In genomic region chr3:96593790-96594560, GRCm38 (mm10) we compare ENCODE assay signal across 8 mouse cellular contexts. TPM values are rescaled to one million over a fixed set of nuclear protein-coding genes. Genes with fewer than 3 reads are reported as not detected.
DNase-seq lines count a peak whose midpoint lies in the region; ATAC-seq and TF ChIP-seq lines count a peak whose summit lies in the region.

TSS of gene Polr3gl (minus strand) at chr3:96594181.

- ATAC-seq in forebrain, embryonic 11.5 days (replicated peaks; ENCODE audit: low FRiP score) = peak; percentile 85
- ATAC-seq in heart, embryonic 16.5 days (replicated peaks; ENCODE audit: extremely low read depth, insufficient read depth, low FRiP score) = peak; percentile 83
- peak; percentile 96 for ATAC-seq in liver, embryonic 16.5 days (ENCODE audit: low read depth)
- peak; percentile 83 for ATAC-seq in neural tube, embryonic 13.5 days (ENCODE audit: low read depth)

- TF ChIP-seq CTCF in testis, adult 2 months (IDR thresholded peaks at IDR 0.05; ENCODE audit: control insufficient read depth, insufficient read depth, insufficient replicate concordance, low read depth, low read length) = 0 out of 2 replicates have a peak, but pooled peaks have one; percentile 11

- 0% methylated on average over 36 of the region's 38 CpGs for WGBS in forebrain, embryonic 11.5 days
- WGBS in heart, embryonic 16.5 days = under 1% methylated on average over 38 of the region's 38 CpGs
- 0% methylated on average over 36 of the region's 38 CpGs for WGBS in liver, embryonic 16.5 days (ENCODE audit: insufficient replicate concordance)
- under 1% methylated on average over 35 of the region's 38 CpGs for WGBS in neural tube, embryonic 13.5 days

- peak within 1 kb of the TSS; percentile 60 for H3K4me3 ChIP-seq in forebrain, embryonic 11.5 days (ENCODE audit: low read depth, low read length)
- peak within 1 kb of the TSS; percentile 69 for H3K4me3 ChIP-seq in heart, embryonic 16.5 days (ENCODE audit: low read length)
- peak within 1 kb of the TSS; percentile 83 for H3K4me3 ChIP-seq in liver, embryonic 16.5 days (ENCODE audit: low read depth, low read length)
- H3K4me3 ChIP-seq in neural tube, embryonic 13.5 days = peak within 1 kb of the TSS; percentile 59
- peak within 1 kb of the TSS; percentile 98 for H3K4me3 ChIP-seq in testis, adult 2 months (ENCODE audit: control insufficient read depth, low read depth, low read length)

- no peaks in the 10 kb centered on the region for H3K36me3 ChIP-seq in forebrain, embryonic 11.5 days (ENCODE audit: control insufficient read depth, insufficient read depth, low read length)
- H3K36me3 ChIP-seq in heart, embryonic 16.5 days (ENCODE audit: control insufficient read depth, insufficient read depth) = no peaks in the 10 kb centered on the region
- 0 out of 2 replicates have a peak, but pooled peaks cover 3% of the 10 kb centered on the region for H3K36me3 ChIP-seq in liver, embryonic 16.5 days (ENCODE audit: control insufficient read depth, insufficient read depth)
- H3K36me3 ChIP-seq in neural tube, embryonic 13.5 days = no peaks in the 10 kb centered on the region
- H3K36me3 ChIP-seq in testis, adult 2 months (ENCODE audit: control insufficient read depth, insufficient read depth, low read length) = no peaks in the 10 kb centered on the region

- TF ChIP-seq POLR2A in testis, adult 2 months (IDR thresholded peaks at IDR 0.05; ENCODE audit: control insufficient read depth, low read depth, low read length) = peak; percentile 89

- DNase-seq in CD8-positive naive resting alpha-beta T cell, adult 2 months (ENCODE audit: low read depth in 2 of 2, low spot score in 2 of 2) = peak; percentile 82 to 93
- DNase-seq in c-Kit-positive CD71-negative TER-119-negative erythroid progenitor cells, embryonic 14.5 days (ENCODE audit: low read depth) = peak; percentile 88
- peak; percentile 94 for DNase-seq in forebrain, embryonic 11.5 days (ENCODE audit: low spot score)
- DNase-seq in kidney, postnatal 36 days = peak; percentile 96 to 97

- H3K4me1 ChIP-seq in forebrain, embryonic 11.5 days (replicated peaks; ENCODE audit: control insufficient read depth, insufficient read depth, low read length) = peaks cover 25% of the 10 kb centered on the region
- H3K4me1 ChIP-seq in heart, embryonic 16.5 days (ENCODE audit: control insufficient read depth, insufficient read depth, low read length) = peaks cover 28% of the 10 kb centered on the region
- peaks cover 31% of the 10 kb centered on the region for H3K4me1 ChIP-seq in liver, embryonic 16.5 days (ENCODE audit: control insufficient read depth, low read depth, low read length)
- H3K4me1 ChIP-seq in neural tube, embryonic 13.5 days (replicated peaks) = peaks cover 47% of the 10 kb centered on the region
- H3K4me1 ChIP-seq in testis, adult 2 months (ENCODE audit: control insufficient read depth, insufficient read depth, low read length) = peaks cover 23% of the 10 kb centered on the region

- H3K9me3 ChIP-seq in forebrain, embryonic 11.5 days (ENCODE audit: control insufficient read depth, low read length) = no peaks in the 10 kb centered on the region
- H3K9me3 ChIP-seq in heart, embryonic 16.5 days (replicated peaks; ENCODE audit: control insufficient read depth, low read length) = no peaks in the 10 kb centered on the region
- H3K9me3 ChIP-seq in liver, embryonic 16.5 days (replicated peaks; ENCODE audit: control insufficient read depth, low read length) = no peaks in the 10 kb centered on the region
- H3K9me3 ChIP-seq in neural tube, embryonic 13.5 days = no peaks in the 10 kb centered on the region

- peaks cover 16% of the 10 kb centered on the region for H3K27me3 ChIP-seq in forebrain, embryonic 11.5 days (ENCODE audit: control insufficient read depth, insufficient read depth, low read length)
- H3K27me3 ChIP-seq in heart, embryonic 16.5 days (ENCODE audit: control insufficient read depth, insufficient read depth, low read length) = peaks cover 2% of the 10 kb centered on the region; the same call in 1 of the 2 replicates
- H3K27me3 ChIP-seq in liver, embryonic 16.5 days (ENCODE audit: control insufficient read depth, insufficient read depth, low read depth, low read length) = peaks cover 42% of the 10 kb centered on the region
- H3K27me3 ChIP-seq in neural tube, embryonic 13.5 days = peaks cover 10% of the 10 kb centered on the region
- H3K27me3 ChIP-seq in testis, adult 2 months (ENCODE audit: control insufficient read depth, insufficient read depth, low read length) = no peaks in the 10 kb centered on the region

- H3K4me2 ChIP-seq in forebrain, embryonic 11.5 days (ENCODE audit: low read depth, low read length, severe bottlenecking) = peak within 1 kb of the TSS; percentile 87
- H3K4me2 ChIP-seq in heart, embryonic 16.5 days (ENCODE audit: low read depth, low read length) = peak within 1 kb of the TSS; percentile 84
- peak within 1 kb of the TSS; percentile 88 for H3K4me2 ChIP-seq in liver, embryonic 16.5 days (ENCODE audit: low read depth, low read length)
- H3K4me2 ChIP-seq in neural tube, embryonic 13.5 days = peak within 1 kb of the TSS; percentile 76

- H3K9ac ChIP-seq in forebrain, embryonic 11.5 days (ENCODE audit: low read length) = peak within 1 kb of the TSS; percentile 74
- peak within 1 kb of the TSS; percentile 82 for H3K9ac ChIP-seq in heart, embryonic 16.5 days (ENCODE audit: low read length)
- H3K9ac ChIP-seq in liver, embryonic 16.5 days (ENCODE audit: low read depth, low read length) = peak within 1 kb of the TSS; percentile 88
- H3K9ac ChIP-seq in neural tube, embryonic 13.5 days = peak within 1 kb of the TSS; percentile 76

- H3K27ac ChIP-seq in forebrain, embryonic 11.5 days (ENCODE audit: low read depth, low read length) = 0 out of 2 replicates have a peak within 1 kb of the TSS, but pooled peaks have one; percentile 31
- peak within 1 kb of the TSS; percentile 81 for H3K27ac ChIP-seq in heart, embryonic 16.5 days (ENCODE audit: low read length)
- peak within 1 kb of the TSS; percentile 91 for H3K27ac ChIP-seq in liver, embryonic 16.5 days (ENCODE audit: low read length)
- H3K27ac ChIP-seq in neural tube, embryonic 13.5 days (replicated peaks) = peak within 1 kb of the TSS; percentile 84
- peak within 1 kb of the TSS; percentile 96 for H3K27ac ChIP-seq in testis, adult 2 months (ENCODE audit: control insufficient read depth, insufficient read depth, low read depth, low read length)

RNA-seq across cellular contexts. Expression of gene Polr3gl, which starts in this region (rescaled TPM):
- polyA plus RNA-seq in forebrain, embryonic 11.5 days (2014; fragmentation: Nextera tagmentation; extraction: Ambion mirVana) = 22.0 and 28.4 TPM in 2 replicates
- polyA plus RNA-seq in heart, embryonic 16.5 days (2015; fragmentation: Nextera tagmentation; extraction: Ambion mirVana) = 33.4 and 36.4 TPM in 2 replicates
- 10.8 and 12.2 TPM in 2 replicates for polyA plus RNA-seq in liver, embryonic 16.5 days (2015; fragmentation: Nextera tagmentation; extraction: Ambion mirVana)
- 41.0 and 42.8 TPM in 2 replicates for polyA plus RNA-seq in neural tube, embryonic 13.5 days (2015; fragmentation: Nextera tagmentation; extraction: Ambion mirVana)
- 13.9 and 17.8 TPM in 2 replicates for polyA plus RNA-seq in testis, adult 2 months (2012; rRNA removed)

Comparison
In these comparisons a context has a peak if more than half of its experiments do, and no peak if none do; other contexts are left out.
1. Peak in every context shown above with its lines: DNase-seq, ATAC-seq, H3K4me3 ChIP-seq and H3K27ac ChIP-seq.
2. H3K27ac ChIP-seq: peak in every context shown above with its lines; median percentile 96 in testis, adult 2 months; 91 in liver, embryonic 16.5 days; 84 in neural tube, embryonic 13.5 days; 81 in heart, embryonic 16.5 days; 31 in forebrain, embryonic 11.5 days.